Mouse (Mus musculus): ENCODE measurements at regions not wholly inside any gene's neighbourhood (a gene's known extent, or its start where the extent isn't known, plus 50 kb on each side); places are given as distances from the start of the nearest gene placed in this dataset.

DNA sequence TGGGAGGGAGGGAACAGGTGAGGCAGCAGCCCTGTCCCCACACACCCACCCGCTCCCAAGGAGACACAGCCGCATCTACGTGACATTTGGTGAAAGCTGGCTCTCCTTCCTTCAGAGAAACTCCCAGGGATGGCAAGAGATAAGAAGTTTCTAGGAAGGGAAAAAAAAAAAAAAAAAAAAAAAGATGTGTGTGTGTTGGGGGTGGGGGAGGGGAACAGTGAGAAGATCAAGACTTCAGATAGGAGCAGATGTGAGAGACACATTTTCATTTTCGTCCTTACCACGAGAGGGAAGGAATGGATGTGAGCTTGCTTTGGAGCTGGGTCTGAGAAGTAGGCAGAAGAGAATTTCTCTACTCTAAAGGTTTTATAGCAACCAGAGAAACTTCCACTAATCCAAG, 91.4 kb downstream of the Cd24a start:
- TF ChIP-seq POLR2A (IDR thresholded peaks at IDR 0.05; ENCODE audit: borderline replicate concordance, extremely low read depth, low read depth, low read length) (no peak), CTCF (IDR thresholded peaks at IDR 0.05; ENCODE audit: insufficient read depth, low read length) (no peak)
